Mouse (Mus musculus) heart, adult 18-20 months (tissue): Measurements from ENCODE around the gene Btnl6. TPM values are rescaled to one million over a fixed set of nuclear protein-coding genes. Genes with fewer than 3 reads are reported as not detected.
"Not testable (repeated sequence)": the region's sequence is repeated elsewhere in the genome, so short reads cannot be mapped to it uniquely, and the experiment has no call there.

Experiments used
- DNase-seq, 2 experiments: peaks; one replicate each; pipeline ENCODE4 v3.0.0; 2021 to 2022; ENCODE audit warnings: mixed read lengths in 1 of 2
- long read RNA-seq, 2 experiments: library from polyadenylated mRNA; stranded (forward); transcript quantifications; one replicate each; pipeline ENCODE4 v2.0.0; 2021
- total RNA-seq, 2 experiments: library from RNA; stranded (reverse); gene quantifications; 2 replicates each; pipeline ENCODE4 v1.2.3; 2021

The Btnl6 gene
- not detected for total RNA-seq
- long read RNA-seq, experiment 1, result 0 reads
- long read RNA-seq, experiment 2, result 0 reads

- no peak for DNase-seq
Measured at GRCm38 (mm10) chr17:34517252-34517651, at the start of gene Btnl6. TSS of gene Btnl6 (minus strand) at chr17:34517352.

DNA sequence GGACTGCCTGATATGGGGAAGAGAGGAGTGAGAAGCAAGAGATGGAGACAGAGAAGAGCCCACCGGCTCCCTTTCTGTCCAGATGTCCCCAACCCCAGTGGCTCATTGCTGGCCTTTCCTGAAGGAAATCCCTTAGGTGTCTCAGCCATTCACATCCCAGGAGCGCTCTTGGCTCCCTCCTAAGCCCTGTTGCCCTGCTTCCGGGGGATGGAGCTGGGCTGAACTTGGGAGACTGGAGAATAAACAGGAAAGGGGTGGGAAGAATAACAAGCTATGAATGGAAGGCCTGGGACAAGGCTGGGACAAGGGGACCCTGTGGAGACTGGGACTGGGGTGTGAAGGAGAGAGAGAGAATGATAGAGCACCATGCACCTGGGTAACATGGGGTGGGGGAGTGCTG, 47.6 kb upstream of the Btnl6 start:
- DNase-seq, result peak; percentile 63 to 89

GRCm38 (mm10) chr17:34564003-34564421, 46.9 kb upstream of the Btnl6 start, which contains the start of gene Notch4:
TSS of gene Notch4 (plus strand) at chr17:34564268.
- peak; percentile 72 to 89 for DNase-seq

DNA sequence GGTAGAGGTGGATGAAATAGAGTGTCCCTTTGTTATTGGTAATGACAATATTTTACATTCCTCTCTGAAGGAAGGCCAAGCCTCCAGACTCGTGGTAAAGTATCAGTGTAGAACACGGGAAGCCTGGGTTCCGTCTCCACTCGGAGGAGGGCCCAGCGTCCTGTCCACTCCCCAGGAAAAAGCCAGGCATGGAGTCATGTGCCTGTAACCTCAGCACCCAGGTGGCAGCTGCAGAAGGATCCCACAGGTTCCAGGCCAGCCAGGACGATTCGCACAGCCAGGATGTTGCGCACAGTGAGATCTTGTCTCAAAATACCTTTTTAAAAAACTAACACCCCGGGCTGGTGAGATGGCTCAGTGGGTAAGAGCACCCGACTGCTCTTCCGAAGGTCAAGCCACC, 46.2 kb upstream of the Btnl6 start:
- DNase-seq, result no peak

GRCm38 (mm10) chr17:34562595-34562994, 45.4 kb upstream of the Btnl6 start:
- DNase-seq, result no peak

- no peak for DNase-seq
Measured at GRCm38 (mm10) chr17:34561200-34561599, 44.0 kb upstream of the Btnl6 start.

DNA sequence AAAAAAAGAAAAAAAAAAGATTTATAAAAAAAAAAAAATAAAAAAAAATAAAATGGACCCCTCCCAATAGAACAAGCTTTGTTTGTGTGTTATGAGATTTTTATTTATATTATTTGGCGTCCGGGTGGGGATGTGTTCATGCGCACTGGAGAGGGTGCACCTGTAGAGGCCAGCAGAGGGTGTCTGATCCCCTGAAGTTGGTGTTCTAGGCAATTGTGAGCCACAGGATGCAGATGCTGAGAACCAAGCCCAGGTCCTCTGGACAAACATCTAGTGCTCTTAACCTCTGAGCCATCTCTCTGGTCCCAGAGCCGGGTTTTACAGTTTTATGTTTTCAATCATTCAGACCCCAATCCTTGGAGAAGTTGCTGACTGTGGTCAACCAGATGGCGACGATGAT, 43.3 kb upstream of the Btnl6 start:
- no peak for DNase-seq

- no peak for DNase-seq
Measured at GRCm38 (mm10) chr17:34559895-34560294, 42.7 kb upstream of the Btnl6 start.

- DNase-seq, result no peak
Measured at GRCm38 (mm10) chr17:34559116-34559515, 42.0 kb upstream of the Btnl6 start.

DNA sequence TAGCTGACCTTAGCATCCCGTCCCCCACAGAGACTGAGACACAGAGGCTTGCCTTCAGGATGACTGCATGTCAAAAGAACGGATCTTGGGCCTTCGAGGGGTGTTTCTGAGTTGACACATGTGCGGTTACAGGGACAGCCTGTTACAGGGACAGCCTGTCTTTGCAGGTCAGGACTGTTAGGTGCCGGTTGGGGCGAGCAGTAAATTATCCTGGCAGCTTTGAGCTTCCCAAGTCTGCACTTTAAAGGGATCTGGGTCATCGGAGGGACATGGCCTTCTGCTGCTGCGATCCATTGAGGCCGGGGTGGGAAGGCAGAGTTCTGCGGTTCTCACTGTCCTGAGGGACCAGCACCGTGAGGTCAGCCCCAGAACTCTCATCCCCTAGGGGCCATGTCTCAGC, 40.3 kb upstream of the Btnl6 start:
- no peak for DNase-seq

- no peak for DNase-seq
Measured at GRCm38 (mm10) chr17:34556406-34556805, 39.3 kb upstream of the Btnl6 start.

GRCm38 (mm10) chr17:34555483-34555882, 38.3 kb upstream of the Btnl6 start:
- DNase-seq, result peak; percentile 80 to 91

GRCm38 (mm10) chr17:34549843-34550242, 32.7 kb upstream of the Btnl6 start:
- no peak for DNase-seq

GRCm38 (mm10) chr17:34549156-34549555, 32.0 kb upstream of the Btnl6 start:
- DNase-seq, result no peak

DNA sequence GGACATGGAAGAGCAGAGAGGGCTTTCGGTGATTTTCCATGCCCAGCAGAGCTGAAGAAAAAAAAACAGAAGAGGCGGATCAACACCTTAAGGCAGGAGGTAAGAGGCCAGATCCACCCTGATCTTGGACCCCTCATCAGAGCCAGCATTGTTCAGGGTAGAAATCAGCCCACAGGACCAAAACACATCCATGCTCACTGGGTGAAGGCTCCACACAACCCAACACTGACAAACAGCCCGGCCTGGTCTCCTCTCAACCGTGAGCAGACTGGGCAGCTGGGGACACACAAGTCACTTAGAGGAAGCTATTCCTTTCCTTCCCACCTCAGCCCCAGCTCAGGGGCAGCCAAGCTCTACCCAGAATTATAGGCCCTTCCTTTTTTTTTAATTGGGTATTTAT, 30.4 kb upstream of the Btnl6 start:
- DNase-seq, result no peak

DNA sequence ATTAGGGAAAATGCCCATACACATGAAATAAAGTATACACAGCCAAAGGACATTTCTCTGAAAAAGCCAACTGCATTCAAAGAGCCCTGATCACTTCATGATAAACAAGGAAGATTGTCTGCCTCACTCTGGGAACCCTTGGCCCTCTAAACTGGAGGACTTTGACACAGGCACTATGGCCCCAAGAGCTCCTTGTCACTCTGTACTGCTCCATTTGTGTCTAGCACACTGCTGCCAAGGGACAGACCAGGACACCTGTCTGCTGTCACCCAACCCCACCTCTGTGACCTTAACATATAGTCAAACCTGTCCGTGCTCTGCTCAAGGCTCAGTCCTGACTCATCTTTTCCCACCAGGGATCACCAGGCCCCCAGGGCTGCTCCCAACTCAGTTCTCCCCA, 29.6 kb upstream of the Btnl6 start:
- no peak for DNase-seq

- not testable (repeated sequence) for DNase-seq
Measured at GRCm38 (mm10) chr17:34543567-34543966, 26.4 kb upstream of the Btnl6 start.

DNA sequence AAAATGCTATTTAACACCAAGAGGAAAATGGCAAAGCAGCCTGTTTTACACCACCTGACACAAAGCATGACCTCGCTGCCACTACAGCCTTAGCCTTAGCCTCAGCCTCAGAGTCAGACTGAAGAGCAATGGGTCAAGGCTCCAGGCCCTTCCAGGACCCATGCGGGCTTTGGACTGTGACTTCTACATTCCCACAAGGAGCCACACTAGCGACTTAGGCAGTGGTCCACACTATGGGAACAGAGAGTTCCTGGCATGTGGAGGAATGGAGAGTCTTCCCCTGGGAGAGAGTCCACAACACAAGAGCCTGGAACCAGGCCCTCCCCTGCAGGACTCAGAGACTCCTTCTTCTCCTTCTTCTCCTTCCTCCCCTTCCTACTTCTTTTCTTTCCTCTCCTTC, 15.5 kb upstream of the Btnl6 start:
- DNase-seq, result peak in 1 of 2 experiments; percentile 62

GRCm38 (mm10) chr17:34519001-34519400, 1.8 kb upstream of the Btnl6 start:
- no peak for DNase-seq

DNA sequence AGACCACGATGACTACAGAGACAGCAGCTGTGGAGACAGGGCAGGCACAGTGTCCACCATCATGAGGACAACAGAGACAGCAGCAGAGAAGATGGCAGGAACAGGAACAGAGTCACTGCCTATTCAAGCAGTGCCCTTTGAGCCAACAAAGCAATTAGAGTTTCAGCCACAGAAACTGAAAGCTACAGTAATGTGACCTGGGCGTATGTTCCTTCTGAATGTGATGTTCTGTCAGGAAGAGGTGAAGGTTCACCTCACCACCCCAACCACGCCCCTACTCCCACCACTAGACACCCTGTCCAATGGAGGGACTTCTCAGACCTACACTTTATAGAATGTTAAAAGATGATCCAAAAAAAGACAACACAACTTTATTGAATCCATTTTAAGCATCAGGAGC, 1.4 kb upstream of the Btnl6 start:
- DNase-seq, result not testable (repeated sequence)

DNA sequence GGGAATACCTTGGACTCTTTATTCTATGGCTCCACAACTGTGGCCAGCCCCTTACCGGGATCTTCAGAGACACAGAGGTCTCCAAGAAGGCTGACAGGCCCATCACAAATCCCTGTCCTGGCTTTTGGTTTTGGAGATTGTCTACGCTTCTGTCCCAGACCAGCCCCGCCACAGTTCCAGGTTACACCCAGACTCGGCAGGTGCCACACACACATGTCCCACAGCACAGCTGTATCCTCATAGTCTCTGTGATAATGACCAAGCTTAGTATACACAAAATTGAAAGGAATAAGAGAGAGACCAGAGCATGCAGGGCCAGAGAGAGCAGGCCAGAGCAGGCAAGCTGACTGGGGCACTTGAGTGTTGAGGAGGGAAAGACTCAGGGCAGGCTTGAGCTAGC, 643 bp upstream of the Btnl6 start:
- DNase-seq, result no peak

DNA sequence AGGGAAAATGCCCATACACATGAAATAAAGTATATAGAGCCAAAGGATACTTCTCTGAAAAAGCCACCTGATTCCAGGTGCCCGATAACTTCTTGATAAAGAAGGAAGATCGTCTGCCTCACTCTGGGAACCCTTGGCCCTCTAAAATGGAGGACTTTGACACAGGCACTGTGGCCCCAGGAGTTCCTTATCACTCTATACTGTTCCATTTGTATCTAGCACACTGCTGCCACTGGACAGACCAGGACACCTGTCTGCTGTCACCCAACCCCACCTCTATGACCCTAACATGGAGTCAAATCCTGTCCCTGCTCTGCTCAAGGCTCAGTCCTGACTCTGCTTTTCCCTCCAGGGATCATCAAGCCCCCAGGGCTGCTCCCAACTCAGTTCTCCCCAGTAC, 638 bp downstream of the Btnl6 start:
- DNase-seq, result no peak

DNA sequence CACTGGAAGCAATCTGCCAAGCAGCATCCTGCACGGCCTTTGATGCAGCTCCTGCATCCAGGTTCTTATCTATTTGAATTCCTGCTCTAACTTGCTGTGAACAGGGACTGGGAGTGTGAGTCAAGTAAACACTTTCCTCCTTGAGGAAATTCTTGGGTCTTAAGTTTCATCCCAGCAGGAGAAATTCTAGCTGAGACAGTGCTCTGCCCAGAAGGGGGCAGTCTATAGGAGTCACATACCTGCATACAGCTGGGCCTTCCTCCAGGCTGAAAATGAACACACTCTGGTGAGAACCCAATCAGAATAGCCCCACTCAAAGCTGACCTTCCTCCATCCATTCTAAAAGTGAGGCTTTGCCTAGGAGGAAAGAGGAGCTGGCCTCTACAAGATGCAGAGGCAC, 5.4 kb downstream of the Btnl6 start:
- not testable (repeated sequence) for DNase-seq

- peak; percentile 12 to 65 for DNase-seq
Measured at GRCm38 (mm10) chr17:34507591-34507990, 9.6 kb downstream of the Btnl6 start.

DNA sequence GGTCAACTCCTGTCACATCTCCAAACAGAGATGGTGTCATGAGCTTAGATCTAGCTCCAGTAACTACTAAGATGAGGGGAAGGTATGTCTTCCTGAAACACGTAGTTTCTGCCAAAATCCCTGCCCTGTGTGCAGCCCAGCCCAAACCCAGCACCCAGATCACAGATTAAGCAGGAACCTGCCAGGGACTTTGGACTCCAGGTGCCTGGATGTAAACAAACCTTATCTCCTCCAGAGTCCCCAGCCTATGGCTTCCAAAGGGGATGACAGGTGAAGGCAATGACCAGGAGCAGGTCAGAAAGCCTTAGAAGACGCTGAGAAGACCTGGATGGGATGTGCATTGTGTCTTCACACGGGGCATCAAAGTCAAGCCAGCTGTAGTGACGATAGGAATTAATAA, 19.4 kb downstream of the Btnl6 start:
- DNase-seq, result not testable (repeated sequence)
